Mouse (Mus musculus) G1E (cell line): ENCODE results near the gene Gys2. TPM values are rescaled to one million over a fixed set of nuclear protein-coding genes. Genes with fewer than 3 reads are reported as not detected.

Experiments used
- ATAC-seq: 2 replicates; pipeline ENCODE4 v1.8.0; 2016; ENCODE audit warnings: mild to moderate bottlenecking; ENCODE audit not compliant: insufficient number of reproducible peaks, poor library complexity, low FRiP score, severe bottlenecking; ENCODE audit errors: extremely low read depth
- DNase-seq: peaks from one replicate; pipeline ENCODE4 v3.0.0; 2012; ENCODE audit warnings: low spot score
- H3K27me3 ChIP-seq: 2 replicates; pipeline ENCODE4 v1.6.1; 2012; ENCODE audit warnings: mild to moderate bottlenecking, low read length, inconsistent platforms; ENCODE audit not compliant: insufficient read depth
- H3K36me3 ChIP-seq: replicated peaks from 2 replicates; pipeline ENCODE3; 2012; ENCODE audit warnings: mild to moderate bottlenecking, inconsistent platforms
- H3K4me1 ChIP-seq: 2 replicates; pipeline ENCODE4 v1.6.1; 2012; ENCODE audit warnings: low read depth, low read length, inconsistent platforms, mixed read lengths; ENCODE audit not compliant: insufficient read depth
- H3K4me3 ChIP-seq: 2 replicates; pipeline ENCODE4 v1.5.1; 2012; ENCODE audit warnings: low read depth, mild to moderate bottlenecking, inconsistent platforms, low read length, moderate library complexity, mixed read lengths
- H3K9me3 ChIP-seq: replicated peaks from 2 replicates; pipeline ENCODE4 v1.6.1; 2012; ENCODE audit warnings: inconsistent platforms
- CTCF ChIP-seq: IDR thresholded peaks from 2 replicates; pipeline ENCODE4 v1.5.1; 2012; ENCODE audit warnings: low read depth, low read length, inconsistent platforms, mixed read lengths
- GATA1 ChIP-seq: IDR thresholded peaks from 2 replicates; pipeline ENCODE4 v1.6.1; 2012; ENCODE audit warnings: borderline replicate concordance, low read length, inconsistent platforms, mixed read lengths
- GATA2 ChIP-seq: IDR thresholded peaks from 2 replicates; pipeline ENCODE4 v1.6.1; 2012; ENCODE audit warnings: low read depth, low read length, inconsistent platforms, borderline replicate concordance
- POLR2AphosphoS5 ChIP-seq: IDR thresholded peaks from 2 replicates; pipeline ENCODE4 v1.6.1; 2012; ENCODE audit warnings: low read depth, low read length, inconsistent platforms; ENCODE audit not compliant: insufficient replicate concordance
- TAL1 ChIP-seq: conservative IDR thresholded peaks from 2 replicates; pipeline ENCODE4 v1.6.1; 2012; ENCODE audit warnings: low read depth, low read length, inconsistent platforms, mixed read lengths
- polyA plus RNA-seq: library from polyadenylated mRNA; stranded (reverse); fragments of >175 nt; gene quantifications from 2 replicates; pipeline ENCODE4 v1.2.3, GENCODE M21; 2012
- total RNA-seq, 2 experiments: library from RNA; stranded (forward) in 1 of 2; stranded (reverse) in 1 of 2; fragments of 200-1000 nt in 1 of 2; fragments of >200 nt in 1 of 2; fragmentation: Nextera tagmentation in 1 of 2; gene quantifications; 2 replicates each; pipeline ENCODE4 v1.2.3; 2014 to 2017

Gene Gys2
- total and polyA plus RNA-seq, 3 experiments = not detected

DNA sequence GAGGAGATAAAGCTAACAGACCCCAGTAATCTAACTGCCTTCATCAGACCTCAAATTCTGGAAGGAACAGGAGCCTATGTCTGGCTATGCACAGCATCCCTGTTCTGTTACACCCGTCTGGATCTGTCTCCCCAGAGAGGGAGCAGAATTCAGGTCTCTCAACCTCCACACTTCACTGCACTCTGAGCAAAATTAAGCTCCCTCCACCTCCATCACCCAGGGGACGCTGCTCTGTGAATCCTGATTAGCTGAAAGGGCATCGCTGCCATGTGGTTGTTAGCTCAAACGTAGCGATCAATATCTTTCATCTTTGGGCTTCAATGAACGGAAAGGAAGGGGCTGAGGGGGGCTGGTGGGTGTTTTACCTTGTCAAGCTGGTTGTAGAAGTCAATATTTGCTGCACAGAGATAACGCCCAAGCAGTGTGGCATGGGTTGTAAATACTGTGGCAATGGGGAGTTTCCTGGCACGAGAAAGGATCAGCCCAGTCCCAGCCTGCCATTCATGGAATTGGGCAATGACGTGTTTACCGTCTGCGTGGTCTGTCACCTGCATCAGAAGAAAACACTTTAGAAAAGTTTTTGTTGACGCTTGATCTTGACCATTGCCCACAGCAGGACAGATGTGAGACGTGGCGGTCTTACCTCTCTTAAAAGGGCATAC, 13.8 kb downstream of the Gys2 start:
- Histone ChIP-seq H3K4me1 (no peaks in the 10 kb centered on the region), H3K9me3 (no peaks in the 10 kb centered on the region), H3K36me3 (no peaks in the 10 kb centered on the region), H3K27me3 (peaks cover 4% of the 10 kb centered on the region; the same call in 1 of the 2 replicates), H3K4me3 (no peak overlapping the region)
- DNase-seq = no peak
- TF ChIP-seq GATA1 (no peak), GATA2 (no peak), POLR2AphosphoS5 (no peak), TAL1 (no peak), CTCF (no peak)
- no peak for ATAC-seq

- peaks cover 4% of the 10 kb centered on the region; the same call in 1 of the 2 replicates for H3K27me3 ChIP-seq
- H3K9me3 ChIP-seq = no peaks in the 10 kb centered on the region
- no peak for DNase-seq
- no peak overlapping the region for H3K4me3 ChIP-seq
- H3K36me3 ChIP-seq = no peaks in the 10 kb centered on the region
- no peak for ATAC-seq
- no peaks in the 10 kb centered on the region for H3K4me1 ChIP-seq
- TF ChIP-seq POLR2AphosphoS5 (no peak), GATA2 (no peak), TAL1 (no peak), CTCF (no peak)
Measured at GRCm38 (mm10) chr6:142458010-142458409, 14.9 kb downstream of the Gys2 start.

GRCm38 (mm10) chr6:142455314-142455996, 17.5 kb downstream of the Gys2 start:
- H3K9me3 ChIP-seq = no peaks in the 10 kb centered on the region
- H3K27me3 ChIP-seq = peaks cover 4% of the 10 kb centered on the region
- DNase-seq (no peak), ATAC-seq (no peak)
- TF ChIP-seq TAL1 = no peak
- no peak for TF ChIP-seq CTCF
- no peak for TF ChIP-seq GATA2
- TF ChIP-seq POLR2AphosphoS5 = no peak
- no peak for TF ChIP-seq GATA1
- H3K4me3 ChIP-seq = no peak overlapping the region
- no peaks in the 10 kb centered on the region for H3K4me1 ChIP-seq
- no peaks in the 10 kb centered on the region for H3K36me3 ChIP-seq

- Histone ChIP-seq H3K36me3 (no peaks in the 10 kb centered on the region), H3K4me3 (no peak overlapping the region), H3K27me3 (peaks cover 3% of the 10 kb centered on the region), H3K9me3 (no peaks in the 10 kb centered on the region), H3K4me1 (no peaks in the 10 kb centered on the region)
- no peak for DNase-seq
- TF ChIP-seq TAL1 = no peak
- no peak for TF ChIP-seq GATA2
- no peak for TF ChIP-seq CTCF
- no peak for TF ChIP-seq POLR2AphosphoS5
- no peak for ATAC-seq
Measured at GRCm38 (mm10) chr6:142453311-142453710, 19.6 kb downstream of the Gys2 start.

DNA sequence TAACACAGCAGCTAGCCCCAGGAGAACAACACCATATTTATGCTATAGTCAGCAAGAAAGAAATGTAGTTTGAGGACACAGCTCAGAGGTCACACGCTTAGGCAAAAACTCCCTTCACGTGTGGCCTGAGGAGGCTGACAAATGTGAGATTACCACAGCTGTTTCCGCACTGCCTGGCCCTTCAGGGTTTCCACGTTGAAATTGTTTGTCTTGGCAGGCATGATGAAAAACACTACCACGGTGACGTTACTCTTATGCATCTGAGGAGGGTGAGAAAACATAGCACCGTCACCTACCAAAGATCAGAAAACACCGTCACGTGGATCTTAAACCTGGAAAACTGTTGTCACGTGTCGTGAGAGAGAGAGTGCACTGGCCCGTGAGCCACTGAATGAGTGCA, 21.5 kb downstream of the Gys2 start:
- Histone ChIP-seq H3K9me3 (no peaks in the 10 kb centered on the region), H3K27me3 (peaks cover 3% of the 10 kb centered on the region), H3K36me3 (no peaks in the 10 kb centered on the region), H3K4me3 (no peak overlapping the region), H3K4me1 (no peaks in the 10 kb centered on the region)
- ATAC-seq = no peak
- DNase-seq = no peak
- TF ChIP-seq GATA1 (no peak), POLR2AphosphoS5 (no peak), GATA2 (no peak), TAL1 (no peak), CTCF (no peak)

GRCm38 (mm10) chr6:142429072-142429471, 43.8 kb downstream of the Gys2 start:
- Histone ChIP-seq H3K4me3 (no peak overlapping the region), H3K27me3 (no peaks in the 10 kb centered on the region), H3K4me1 (no peaks in the 10 kb centered on the region), H3K36me3 (no peaks in the 10 kb centered on the region), H3K9me3 (no peaks in the 10 kb centered on the region)
- ATAC-seq (no peak), DNase-seq (no peak)
- TF ChIP-seq POLR2AphosphoS5 (no peak), GATA1 (no peak), CTCF (no peak), TAL1 (no peak), GATA2 (no peak)
